26 mouse cellular contexts compared by ENCODE assay signal in genomic region chr9:60305204-60305840, GRCm38 (mm10).
A peak's percentile ranks its signal among the peaks of the same experiment; 100 is the strongest.
DNase-seq lines count a peak whose midpoint lies in the region; ATAC-seq and TF ChIP-seq lines count a peak whose summit lies in the region.
"Had no signal": no experiment of that assay in that cellular context is flagged by ENCODE, and none has a peak within 500 bp of the region (broad histone marks: within the 10 kb centered on the region; RNA-seq: fewer than 3 reads in every experiment).

No protein-coding gene starts in this region.

- no peak overlapping the region for H3K4me2 ChIP-seq in intestine, embryonic 14.5 days (ENCODE audit: low read length)
- no peak overlapping the region for H3K4me2 ChIP-seq in intestine, embryonic 16.5 days (ENCODE audit: low read depth, low read length)
- H3K4me2 ChIP-seq in stomach, embryonic 16.5 days (ENCODE audit: low read depth, low read length), result no peak overlapping the region
- H3K4me2 ChIP-seq: forebrain, embryonic 13.5 days; heart, embryonic 15.5 days; hindbrain, embryonic 13.5 days; limb, embryonic 13.5 days; liver, embryonic 13.5 days; midbrain, embryonic 13.5 days; neural tube, embryonic 13.5 days had no signal

- H3K9ac ChIP-seq in heart, adult 2 months (ENCODE audit: low read depth, low read length), result no peak overlapping the region
- no peak overlapping the region for H3K9ac ChIP-seq in intestine, embryonic 14.5 days (ENCODE audit: low read length)
- H3K9ac ChIP-seq in intestine, embryonic 16.5 days (ENCODE audit: low read depth, low read length), result no peak overlapping the region
- H3K9ac ChIP-seq in stomach, embryonic 16.5 days (ENCODE audit: low read length), result no peak overlapping the region
- H3K9ac ChIP-seq: forebrain, embryonic 13.5 days; heart, embryonic 15.5 days; hindbrain, embryonic 13.5 days; limb, embryonic 13.5 days; liver, embryonic 13.5 days; midbrain, embryonic 13.5 days; neural tube, embryonic 13.5 days had no signal

- WGBS in heart, adult 2 months, result 81% methylated on average over 2 of the region's 2 CpGs
- 87% methylated on average over 2 of the region's 2 CpGs for WGBS in intestine, embryonic 14.5 days
- 82% methylated on average over 2 of the region's 2 CpGs for WGBS in intestine, embryonic 16.5 days
- WGBS in stomach, embryonic 16.5 days, result 85% methylated on average over 2 of the region's 2 CpGs

- TF ChIP-seq POLR2A in heart, adult 2 months (IDR thresholded peaks at IDR 0.05; ENCODE audit: insufficient read depth, low read depth, low read length), result no peak

- no peaks in the 10 kb centered on the region for H3K27me3 ChIP-seq in heart, adult 2 months (ENCODE audit: control insufficient read depth, insufficient read depth, low read length)
- H3K27me3 ChIP-seq in intestine, embryonic 14.5 days (replicated peaks; ENCODE audit: control insufficient read depth, insufficient read depth, low read length), result no peaks in the 10 kb centered on the region
- H3K27me3 ChIP-seq in intestine, embryonic 16.5 days (replicated peaks; ENCODE audit: control insufficient read depth, insufficient read depth, low read length), result no peaks in the 10 kb centered on the region
- no peaks in the 10 kb centered on the region for H3K27me3 ChIP-seq in stomach, embryonic 16.5 days (ENCODE audit: control insufficient read depth, insufficient read depth, low read length)
- H3K27me3 ChIP-seq: heart, embryonic 15.5 days; hindbrain, embryonic 13.5 days; limb, embryonic 13.5 days; liver, embryonic 13.5 days; midbrain, embryonic 13.5 days; neural tube, embryonic 13.5 days had no signal

- no peak for TF ChIP-seq EP300 in heart, adult 2 months (IDR thresholded peaks at IDR 0.05; ENCODE audit: insufficient read depth, low read depth, low read length)

- DNase-seq in heart, adult 2 months, result no peak
- no peak for DNase-seq in heart, postnatal 4 days
- no peak for DNase-seq in intestine, embryonic 14.5 days (ENCODE audit: low spot score)
- no peak for DNase-seq in layer of hippocampus, adult 9-11 months
- DNase-seq: gastrocnemius, postnatal 36 days; heart, postnatal 36 days; kidney, adult 9 months; kidney, postnatal 25 days; liver, embryonic 13.5 days; lung, adult 18-20 months; right cerebral cortex, postnatal 4 days; thymus, adult 18-20 months; thymus, postnatal 25 days had no signal

- H3K79me2 ChIP-seq in heart, adult 2 months (replicated peaks; ENCODE audit: control insufficient read depth, insufficient read depth, low read length), result no peaks in the 10 kb centered on the region

- H3K27ac ChIP-seq in heart, adult 2 months, result peak overlapping the region; percentile 57
- H3K27ac ChIP-seq in intestine, embryonic 14.5 days (ENCODE audit: low read depth), result peak overlapping the region; percentile 9; the same call in 1 of the 2 replicates
- peak overlapping the region; percentile 67 for H3K27ac ChIP-seq in intestine, embryonic 16.5 days (ENCODE audit: low read length)
- H3K27ac ChIP-seq in stomach, embryonic 16.5 days (ENCODE audit: low read length), result peak overlapping the region; percentile 79
- H3K27ac ChIP-seq: forebrain, embryonic 13.5 days; heart, embryonic 15.5 days; hindbrain, embryonic 13.5 days; layer of hippocampus, adult 2 months; limb, embryonic 13.5 days; liver, embryonic 13.5 days; macrophage; midbrain, embryonic 13.5 days; neural tube, embryonic 13.5 days had no signal

- H3K4me3 ChIP-seq in heart, adult 2 months, result no peak overlapping the region
- H3K4me3 ChIP-seq in intestine, embryonic 14.5 days (ENCODE audit: low read depth, low read length), result no peak overlapping the region
- H3K4me3 ChIP-seq in intestine, embryonic 16.5 days (ENCODE audit: low read length), result no peak overlapping the region
- no peak overlapping the region for H3K4me3 ChIP-seq in stomach, embryonic 16.5 days (replicated peaks; ENCODE audit: low read length)
- H3K4me3 ChIP-seq: forebrain, embryonic 13.5 days; heart, embryonic 15.5 days; hindbrain, embryonic 13.5 days; layer of hippocampus, adult 2 months; limb, embryonic 13.5 days; liver, embryonic 13.5 days; midbrain, embryonic 13.5 days; neural tube, embryonic 13.5 days had no signal

- H3K9me3 ChIP-seq in intestine, embryonic 14.5 days (ENCODE audit: control insufficient read depth, low read length), result peaks cover 6% of the 10 kb centered on the region; the same call in 1 of the 2 replicates
- H3K9me3 ChIP-seq in intestine, embryonic 16.5 days (ENCODE audit: control insufficient read depth, low read length), result 0 out of 2 replicates have a peak, but pooled peaks cover 3% of the 10 kb centered on the region
- H3K9me3 ChIP-seq in stomach, embryonic 16.5 days (replicated peaks; ENCODE audit: control insufficient read depth, low read length), result peaks cover 7% of the 10 kb centered on the region; the same call in 1 of the 2 replicates
- H3K9me3 ChIP-seq: heart, embryonic 15.5 days; hindbrain, embryonic 13.5 days had no signal

- H3K36me3 ChIP-seq in heart, adult 2 months (ENCODE audit: control insufficient read depth, insufficient read depth, low read length), result no peaks in the 10 kb centered on the region
- no peaks in the 10 kb centered on the region for H3K36me3 ChIP-seq in intestine, embryonic 14.5 days (ENCODE audit: control insufficient read depth, insufficient read depth, low read length)
- H3K36me3 ChIP-seq in intestine, embryonic 16.5 days (ENCODE audit: control insufficient read depth, insufficient read depth, low read length), result no peaks in the 10 kb centered on the region
- H3K36me3 ChIP-seq in stomach, embryonic 16.5 days (ENCODE audit: control insufficient read depth, insufficient read depth, low read length), result peaks cover 5% of the 10 kb centered on the region
- H3K36me3 ChIP-seq: hindbrain, embryonic 13.5 days; liver, embryonic 13.5 days; midbrain, embryonic 13.5 days; neural tube, embryonic 13.5 days had no signal

- H3K4me1 ChIP-seq in heart, adult 2 months (ENCODE audit: control insufficient read depth, insufficient read depth, low read length), result peaks cover 6% of the 10 kb centered on the region; the same call in 1 of the 2 replicates
- H3K4me1 ChIP-seq in intestine, embryonic 14.5 days (replicated peaks; ENCODE audit: control insufficient read depth, insufficient read depth, low read length), result peaks cover 9% of the 10 kb centered on the region
- peaks cover 33% of the 10 kb centered on the region for H3K4me1 ChIP-seq in intestine, embryonic 16.5 days (ENCODE audit: control insufficient read depth, insufficient read depth, low read length)
- peaks cover 15% of the 10 kb centered on the region for H3K4me1 ChIP-seq in stomach, embryonic 16.5 days (ENCODE audit: control insufficient read depth, insufficient read depth, low read length)
- H3K4me1 ChIP-seq: liver, embryonic 13.5 days had no signal

- ATAC-seq in intestine, embryonic 14.5 days (replicated peaks; ENCODE audit: low FRiP score, low TSS enrichment, low read depth), result no peak
- peak; percentile 56 for ATAC-seq in intestine, embryonic 16.5 days
- ATAC-seq in stomach, embryonic 16.5 days (ENCODE audit: insufficient read depth, low FRiP score), result peak; percentile 59
- ATAC-seq in frontal cortex, adult (ENCODE audit: low TSS enrichment), result no peak
- ATAC-seq: CD4-positive, CD25-positive, alpha-beta regulatory T cell, adult 4 months; forebrain, embryonic 13.5 days; lung, postnatal 0 days; midbrain, embryonic 13.5 days had no signal

- no peak for TF ChIP-seq CTCF in heart, adult 2 months (IDR thresholded peaks at IDR 0.05)

- intact Hi-C loops in heart, adult 2 months (cut with DNase I), result no loop called here

Comparison
In these comparisons a context has a peak if more than half of its experiments do, and no peak if none do; other contexts are left out.
1. ATAC-seq: peak in intestine, embryonic 16.5 days (single experiment) and stomach, embryonic 16.5 days (single experiment); none in intestine, embryonic 14.5 days (single experiment) and frontal cortex, adult (single experiment).
2. H3K27ac ChIP-seq: peak in every context shown above with its lines; median percentile 79 in stomach, embryonic 16.5 days; 67 in intestine, embryonic 16.5 days; 57 in heart, adult 2 months; 9 in intestine, embryonic 14.5 days.